Mouse (Mus musculus): Measurements from ENCODE around the gene Rps26.

The Rps26 gene

DNA sequence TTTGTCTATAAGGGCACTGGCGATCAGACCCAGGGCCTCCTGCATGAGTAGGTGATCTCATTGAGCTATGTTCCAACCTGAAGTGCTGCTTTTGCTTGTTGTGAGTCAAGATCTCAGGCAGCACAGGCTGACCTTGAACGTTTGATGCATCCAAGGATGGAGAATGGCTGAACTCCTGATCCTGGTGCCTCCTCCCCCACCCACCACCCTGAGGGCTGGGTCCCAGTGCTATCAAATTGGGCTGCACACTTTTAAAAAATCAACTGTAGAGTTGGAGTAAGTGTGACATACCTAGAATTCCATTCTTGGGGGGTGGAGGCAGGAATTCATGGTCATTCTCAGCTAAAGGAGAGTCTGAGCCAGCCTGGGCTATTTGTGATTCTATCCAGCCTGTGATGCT is 20.1 kb downstream of the Rps26 start:
- DNase-seq (ENCODE audit: low read depth, low spot score), result no peak

DNA sequence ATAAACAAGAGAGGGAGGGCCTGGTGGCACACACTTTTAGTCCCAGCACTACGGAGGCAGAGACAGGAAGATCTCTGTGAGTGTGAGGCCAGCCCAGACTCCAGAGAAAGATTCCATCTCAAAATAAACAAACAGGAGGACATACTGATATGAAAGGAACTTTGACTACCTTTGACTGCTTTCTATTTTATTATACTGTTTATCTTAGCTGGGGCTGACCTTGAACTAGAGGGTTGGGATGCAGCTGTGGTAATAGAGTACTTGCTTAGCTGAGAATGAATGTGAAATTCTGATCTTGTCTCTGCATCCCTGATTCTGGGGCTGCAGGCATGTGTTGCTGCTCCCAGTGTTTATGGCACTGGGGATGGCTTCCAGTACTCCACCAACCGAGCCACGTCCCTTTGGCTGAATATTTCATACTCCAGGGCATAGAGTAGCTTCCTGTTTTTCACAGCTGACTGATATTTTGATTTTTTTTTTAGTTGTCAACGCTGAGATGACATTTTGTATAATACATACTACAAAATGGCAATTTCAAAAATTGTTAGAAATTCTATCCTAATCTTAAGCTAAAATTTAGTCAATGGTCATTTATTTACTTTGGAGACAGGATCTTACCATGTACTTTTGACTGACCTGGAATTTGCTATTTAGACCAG is 23.9 kb downstream of the Rps26 start:
- DNase-seq (ENCODE audit: low read depth, low spot score), result no peak

DNA sequence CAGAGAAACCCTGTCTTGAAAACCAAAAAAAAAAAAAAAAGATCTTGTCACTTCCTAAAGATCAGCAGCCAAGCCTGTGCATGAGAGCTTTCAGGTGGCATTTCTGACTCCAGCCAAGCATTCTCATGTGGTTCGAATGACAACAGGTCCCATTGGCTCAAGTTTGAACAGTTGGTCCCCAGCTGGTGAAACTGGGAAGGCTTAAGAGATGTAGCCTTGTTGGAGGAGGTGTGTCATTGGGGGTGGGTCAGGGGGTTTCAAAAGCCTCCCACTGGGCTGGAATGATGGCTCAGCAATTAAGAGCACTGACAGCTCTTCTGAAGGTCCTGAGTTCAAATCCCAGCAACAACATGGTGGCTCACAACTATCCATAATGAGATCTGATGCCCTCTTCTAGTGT is 25.0 kb downstream of the Rps26 start:
- DNase-seq (ENCODE audit: low read depth, low spot score), result no peak

DNA sequence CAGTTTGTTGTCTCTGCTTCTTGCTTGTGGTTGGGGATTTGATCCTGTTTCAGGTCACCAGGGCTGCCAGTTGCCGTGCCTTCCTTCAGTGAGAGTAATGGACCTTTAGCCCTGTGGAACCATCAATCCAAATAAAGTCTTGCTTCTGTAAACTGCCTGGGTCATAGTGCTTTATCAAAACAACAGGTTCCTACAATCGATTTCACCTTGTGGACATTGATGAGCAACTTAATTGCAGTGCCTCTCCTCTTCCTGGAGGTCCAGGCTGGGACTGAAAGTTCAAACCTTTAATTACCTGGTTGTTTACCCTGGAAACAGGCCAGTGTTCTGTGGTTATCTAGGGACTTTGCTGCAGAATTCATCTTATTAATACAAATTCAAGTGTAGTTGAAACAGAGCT is 28.1 kb downstream of the Rps26 start:
- no peak for DNase-seq (ENCODE audit: low read depth, low spot score)

DNA sequence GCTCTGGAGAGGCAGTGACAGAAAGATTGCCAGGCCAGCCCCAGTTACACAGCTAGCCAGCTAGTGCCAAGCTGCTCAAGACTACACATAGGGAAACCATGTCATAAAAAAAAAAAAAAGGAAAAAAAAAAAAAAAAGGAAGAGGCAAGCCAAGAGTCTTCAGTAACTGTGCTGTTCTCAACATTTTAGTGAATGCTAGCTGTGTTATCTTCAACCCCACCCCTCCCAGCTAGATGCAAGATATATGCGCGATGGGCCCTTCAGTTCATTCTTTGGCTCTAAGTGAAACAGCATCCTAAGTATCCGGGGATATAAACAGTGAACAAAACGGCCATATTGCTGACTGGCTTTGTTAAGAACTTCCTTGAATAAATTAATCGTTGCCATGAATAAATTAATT is 33.8 kb downstream of the Rps26 start:
- DNase-seq (ENCODE audit: low read depth, low spot score), result no peak

DNA sequence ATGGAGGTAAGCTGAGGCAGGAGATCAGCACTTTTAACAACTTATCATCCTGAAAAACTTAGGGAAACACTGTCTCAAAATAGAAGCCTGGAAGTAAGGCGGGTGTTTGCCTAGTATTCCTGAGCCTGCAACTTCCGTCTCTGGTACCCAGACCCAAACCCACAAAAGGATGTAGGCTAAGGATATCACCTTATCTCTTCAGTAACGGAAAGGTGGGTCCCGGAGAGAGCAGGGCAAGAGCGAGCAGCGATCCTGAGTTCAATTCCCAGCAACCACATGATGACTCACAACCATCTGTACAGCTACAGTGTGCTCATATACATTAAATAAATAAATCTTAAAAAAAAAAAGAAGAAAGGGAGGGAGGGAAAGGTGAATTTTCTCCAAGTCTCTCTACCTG is 35.1 kb downstream of the Rps26 start:
- no peak for DNase-seq (ENCODE audit: low read depth, low spot score)

DNA sequence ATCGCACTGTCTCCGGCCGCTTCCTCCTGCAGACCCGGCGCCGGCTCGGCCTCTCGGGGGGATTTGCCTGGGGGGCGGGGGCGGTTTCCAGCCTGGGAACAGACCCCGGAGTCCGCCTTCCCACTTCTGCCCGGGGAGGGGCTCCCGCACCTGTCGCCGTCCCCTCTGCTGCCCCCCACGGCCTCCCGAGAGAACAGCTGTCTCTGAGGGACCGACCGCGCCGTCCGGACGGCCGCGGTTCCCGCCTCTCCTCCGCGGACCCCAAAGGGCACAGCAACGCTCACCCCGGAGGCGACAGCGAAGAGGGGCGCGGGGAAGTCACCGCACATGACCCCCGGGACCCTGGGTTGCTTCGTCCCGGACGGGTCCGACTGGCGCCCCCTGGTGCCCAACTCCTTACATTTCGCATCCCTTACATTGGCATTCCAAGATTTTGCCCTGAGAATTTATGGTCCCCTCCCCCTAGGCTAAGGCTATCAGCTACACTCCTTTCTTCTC is 36.3 kb downstream of the Rps26 start:
- peak; percentile 86 for DNase-seq (ENCODE audit: low read depth, low spot score)

DNA sequence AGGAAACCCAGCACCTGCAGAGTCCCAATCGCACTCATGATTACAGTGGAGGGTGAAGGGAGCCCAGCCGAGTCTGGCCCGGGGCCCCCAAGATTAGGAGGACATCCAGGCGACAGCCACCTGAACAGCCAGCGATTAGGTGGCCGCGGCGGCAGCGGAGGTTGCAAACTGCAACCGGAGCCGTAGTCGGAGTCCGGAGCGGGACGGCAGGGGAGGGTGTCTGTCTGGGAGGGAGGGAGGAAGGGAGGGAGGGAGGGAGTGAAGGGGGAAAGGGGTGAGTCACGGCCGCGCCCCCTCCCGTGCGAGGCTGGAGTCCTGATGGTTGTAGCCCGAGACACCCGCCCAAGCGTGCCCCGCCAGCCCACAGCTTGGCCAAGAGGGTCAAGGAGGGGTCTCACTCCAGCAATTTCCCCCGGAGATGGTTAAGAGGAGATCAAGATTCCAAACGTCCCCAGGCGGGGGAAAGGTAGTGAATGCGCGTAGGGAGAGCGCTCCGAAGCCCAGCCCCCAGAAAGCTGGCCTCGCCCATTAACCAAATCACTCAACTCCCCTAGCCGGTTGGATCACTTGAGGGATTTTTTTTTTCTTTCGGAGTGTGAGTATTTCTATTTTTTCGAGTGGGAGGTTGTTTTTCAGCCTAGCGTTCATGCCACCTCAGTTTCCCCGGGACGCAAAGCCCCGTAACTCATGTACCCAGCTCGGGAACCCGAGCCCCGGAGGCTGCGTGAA is 36.9 kb downstream of the Rps26 start, which contains the start of gene Erbb3:
Gene Erbb3, minus strand, starts transcription at position 189 of the 729 bp plus-strand sequence.
- DNase-seq (ENCODE audit: low read depth, low spot score), result peak; percentile 64

DNA sequence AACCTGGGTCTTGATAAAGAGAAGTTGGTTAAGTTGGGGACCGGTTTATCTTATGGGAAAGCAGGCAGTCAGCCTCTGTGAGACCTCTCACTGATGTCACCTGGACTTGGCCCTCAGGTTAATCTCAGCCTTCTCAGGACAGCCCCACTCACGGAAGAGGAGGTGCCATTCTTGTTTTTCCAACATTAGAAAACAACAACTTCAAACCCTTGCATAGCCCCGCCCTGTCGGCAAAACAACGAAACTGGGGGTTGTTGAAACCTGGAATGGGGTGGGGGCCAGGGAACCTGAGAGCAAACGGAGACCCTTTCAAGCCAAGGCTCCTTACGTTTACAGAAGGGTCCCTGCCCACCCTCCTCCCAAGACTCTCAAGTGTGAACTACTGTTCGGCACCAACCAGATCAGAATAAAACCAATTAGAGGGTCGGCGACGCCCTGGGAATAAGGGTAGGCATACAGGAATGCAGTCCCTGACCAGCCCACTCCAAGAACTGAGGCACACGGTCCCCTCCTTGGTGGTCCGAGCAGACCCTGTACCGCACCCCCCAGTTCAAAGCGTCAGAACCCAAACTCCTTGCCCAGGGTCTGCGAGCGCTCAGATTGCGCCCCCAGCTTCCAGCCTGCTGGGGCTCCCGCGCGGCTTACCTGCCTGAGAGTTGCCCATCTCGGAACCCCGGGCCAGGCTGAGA is 37.6 kb downstream of the Rps26 start:
- no peak for DNase-seq (ENCODE audit: low read depth, low spot score)

DNA sequence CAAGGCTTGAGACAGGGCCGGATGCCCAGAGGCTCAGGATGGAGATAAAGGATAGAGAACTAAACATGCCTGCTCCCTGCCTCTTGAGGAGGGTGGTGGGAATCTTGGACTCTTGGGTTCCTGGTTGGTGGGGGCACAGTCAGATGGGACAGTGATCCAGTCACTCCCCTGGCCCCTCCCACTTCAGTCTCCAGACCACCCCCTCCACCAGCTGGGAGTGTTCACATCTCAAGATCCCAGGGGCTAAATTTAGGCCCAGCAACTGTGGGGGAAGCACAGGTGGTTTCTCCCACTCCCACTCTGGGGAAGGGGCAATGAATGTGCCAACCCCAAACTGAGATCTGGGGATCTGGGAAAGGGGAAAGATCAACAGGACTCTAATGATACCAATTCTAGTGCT is 38.4 kb downstream of the Rps26 start:
- DNase-seq (ENCODE audit: low read depth, low spot score), result no peak

DNA sequence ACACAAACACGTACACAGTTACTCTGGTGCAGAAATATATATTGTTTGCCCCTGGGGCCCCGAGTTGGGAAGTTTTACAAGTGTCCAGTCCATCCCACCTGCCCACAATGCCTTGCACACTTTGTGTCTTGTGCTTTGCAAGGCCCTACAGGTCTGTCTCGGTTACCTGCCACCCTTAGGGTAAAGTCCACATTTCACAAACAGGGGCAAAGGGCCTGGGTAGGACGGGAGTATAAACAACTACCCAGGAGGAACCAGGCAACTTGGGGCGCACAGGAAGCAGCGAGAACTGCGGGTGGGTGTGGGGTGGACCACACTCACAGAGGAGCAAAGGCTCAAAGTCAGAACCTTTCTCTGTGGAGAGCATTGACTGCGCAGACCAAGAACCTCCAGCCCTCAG is 38.9 kb downstream of the Rps26 start:
- DNase-seq (ENCODE audit: low read depth, low spot score), result no peak

DNA sequence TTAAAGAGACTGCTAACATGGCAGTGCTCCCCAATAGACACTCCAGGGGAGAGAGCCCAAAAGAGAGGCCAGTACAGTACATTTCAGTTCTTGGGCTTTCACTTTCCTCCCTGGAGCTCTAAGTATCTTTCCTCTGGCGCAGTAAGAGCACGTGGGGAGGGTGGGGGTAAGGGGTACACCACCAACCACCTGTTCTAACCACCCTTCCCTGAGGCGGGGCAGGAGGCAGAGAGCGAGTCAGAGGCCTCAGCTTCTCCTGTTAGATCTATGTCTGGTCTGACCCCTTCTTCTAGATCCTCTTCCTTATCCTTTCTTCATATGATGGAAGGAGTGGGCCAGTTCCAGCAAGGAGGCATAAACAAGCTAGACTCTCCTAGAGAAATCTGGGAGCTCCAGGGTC is 39.4 kb downstream of the Rps26 start:
- no peak for DNase-seq (ENCODE audit: low read depth, low spot score)

DNA sequence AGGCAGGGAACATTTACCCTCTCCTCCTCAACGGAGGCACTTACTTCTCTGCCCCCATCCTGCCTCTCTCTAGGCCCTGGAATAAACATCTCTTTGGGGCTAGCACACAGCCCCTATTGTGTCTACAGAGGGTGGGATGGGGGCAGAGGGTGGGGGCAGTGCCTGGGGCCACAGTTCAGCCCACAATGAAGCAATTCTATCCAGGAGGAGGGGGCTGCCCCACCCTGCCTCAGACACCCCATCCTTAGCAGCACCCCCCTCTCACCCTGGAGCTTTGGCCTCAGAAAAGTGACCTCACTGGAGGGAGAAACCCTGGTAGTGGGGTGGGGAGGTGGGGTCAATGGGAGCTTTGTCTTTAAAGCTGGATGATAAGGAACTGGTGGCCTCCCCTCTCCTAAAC is 40.0 kb downstream of the Rps26 start:
- peak; percentile 19 for DNase-seq (ENCODE audit: low read depth, low spot score)

DNA sequence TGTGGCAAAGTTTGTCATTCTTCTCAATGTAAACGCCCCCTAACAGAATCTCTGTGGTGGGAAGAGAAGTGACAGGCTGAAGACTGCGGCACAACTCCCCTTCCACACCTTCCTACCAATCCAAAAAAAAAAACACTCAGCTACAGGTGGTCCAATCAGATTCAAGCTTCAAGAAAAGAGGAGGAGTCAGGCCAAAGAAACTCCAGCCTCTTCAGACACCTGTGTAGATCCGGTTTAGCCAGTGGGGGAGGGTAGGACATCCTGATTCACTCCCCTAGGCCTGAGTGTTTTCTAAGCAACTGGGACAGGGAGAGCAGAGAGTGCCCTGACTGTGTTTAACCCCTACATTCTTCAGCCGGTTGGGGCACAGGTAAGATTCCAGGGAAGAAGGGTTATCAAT is 42.2 kb downstream of the Rps26 start:
- DNase-seq (ENCODE audit: low read depth, low spot score), result peak; percentile 23

DNA sequence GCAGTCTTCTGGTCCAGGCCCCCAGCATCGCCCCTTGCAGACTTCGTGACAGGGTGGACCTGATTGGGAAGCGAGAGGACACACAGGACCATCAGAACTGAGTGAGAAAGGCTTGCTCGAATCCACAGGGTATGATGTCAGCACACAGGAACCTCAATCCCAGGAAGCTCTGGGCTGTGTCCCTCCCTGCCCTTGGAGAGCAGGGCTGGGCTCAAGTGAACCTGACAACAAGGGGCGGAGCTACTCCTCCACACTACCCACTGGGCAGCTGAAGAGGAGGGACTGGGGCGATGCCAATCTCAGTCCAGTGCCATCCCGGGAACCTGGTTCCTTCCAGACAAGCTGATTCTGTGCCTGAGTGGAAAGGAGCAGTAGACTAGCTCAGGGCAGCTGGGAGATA is 42.9 kb downstream of the Rps26 start:
- no peak for DNase-seq (ENCODE audit: low read depth, low spot score)

DNA sequence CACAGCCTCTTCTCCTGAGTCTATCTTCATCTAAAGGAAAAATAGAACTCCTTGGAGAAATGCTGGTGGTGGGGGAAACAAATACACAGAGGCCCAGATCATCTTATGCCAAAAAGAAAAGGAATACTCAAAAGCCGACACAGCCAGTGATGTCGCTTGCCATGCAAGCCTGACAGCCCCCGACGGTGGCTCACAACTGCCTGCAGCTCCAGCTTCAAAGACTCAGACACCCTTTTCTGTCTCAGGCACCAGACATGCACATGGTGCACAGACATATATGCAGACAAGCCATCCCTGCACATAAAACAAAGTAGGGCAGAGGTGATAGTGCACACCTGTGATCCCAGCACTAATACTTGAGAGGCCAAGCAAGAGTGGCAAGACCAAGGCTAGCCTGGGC is 46.8 kb downstream of the Rps26 start:
- DNase-seq (ENCODE audit: low read depth, low spot score), result no peak

DNA sequence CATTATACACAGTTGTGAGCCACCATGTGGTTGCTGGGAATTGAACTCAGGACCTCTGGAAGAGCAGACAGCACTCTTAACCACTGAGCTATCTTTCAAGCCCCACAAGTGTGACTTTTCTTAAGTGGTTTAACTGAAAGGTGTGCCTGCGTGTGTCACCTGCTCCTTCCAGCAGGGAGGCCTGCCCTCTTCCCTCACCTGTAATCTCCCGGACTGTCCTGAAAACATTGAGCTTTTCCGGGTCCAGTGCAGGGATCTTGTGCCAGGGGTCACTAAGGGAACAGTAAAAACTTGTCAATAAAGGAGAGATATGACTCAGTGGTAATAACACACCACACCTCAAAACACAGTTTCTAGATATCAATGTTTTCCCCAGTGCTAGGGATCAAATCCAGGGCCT is 47.2 kb downstream of the Rps26 start:
- DNase-seq (ENCODE audit: low read depth, low spot score), result no peak

DNA sequence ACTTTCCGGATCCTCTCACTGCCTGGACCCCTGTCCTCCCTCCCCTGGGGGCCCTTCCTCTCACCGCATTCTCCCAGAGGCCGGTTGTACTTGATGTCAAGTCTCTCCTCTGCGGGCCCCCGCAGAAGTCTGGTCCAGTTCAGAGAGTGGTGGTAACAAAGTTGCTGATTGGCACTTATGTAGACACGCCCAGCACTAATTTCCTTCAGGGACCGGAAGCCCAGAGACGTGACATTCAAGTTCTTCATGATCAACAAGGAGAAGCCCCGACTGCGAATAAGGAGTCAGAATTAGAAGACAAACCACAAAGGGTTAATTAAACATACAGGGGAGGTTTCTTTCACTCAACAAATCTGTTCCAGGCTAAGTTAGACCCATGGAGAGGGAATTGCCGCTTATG is 48.2 kb downstream of the Rps26 start:
- DNase-seq (ENCODE audit: low read depth, low spot score), result no peak

DNA sequence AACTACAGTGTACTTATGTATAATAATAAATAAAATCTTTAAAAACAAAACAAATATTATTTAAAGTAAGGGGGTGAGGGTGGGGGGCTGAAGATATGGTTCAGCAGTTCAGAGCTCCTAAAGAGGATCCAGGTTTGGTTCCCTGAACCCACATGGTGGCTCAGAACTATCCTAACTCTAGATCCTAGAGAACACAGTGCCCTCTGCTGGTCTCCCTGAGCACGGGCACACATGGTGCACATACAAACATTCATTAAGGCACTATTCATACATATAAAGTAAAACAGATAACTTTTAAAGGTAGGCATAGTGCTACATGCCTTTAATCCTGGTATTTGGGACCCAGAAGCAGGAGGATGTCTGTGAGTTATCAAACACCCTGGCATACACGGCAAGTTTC is 51.5 kb downstream of the Rps26 start:
- DNase-seq (ENCODE audit: low read depth, low spot score), result no peak
